Mouse (Mus musculus) CD8-positive naive resting alpha-beta T cell, adult 2 months (primary cell): ENCODE data around the gene Olfr403.
"Not testable (repeated sequence)": the region's sequence is repeated elsewhere in the genome, so short reads cannot be mapped to it uniquely, and the experiment has no call there.

ENCODE experiments used
- DNase-seq, 2 experiments: peaks; one replicate each; pipeline ENCODE4 v3.0.0; 2022; ENCODE audit warnings: low read depth in 2 of 2, low spot score in 2 of 2

Gene Olfr403

GRCm38 (mm10) chr11:74185949-74186348, at the start of gene Olfr403:
TSS of gene Olfr403 (plus strand) at chr11:74186249.
- DNase-seq, result no peak

GRCm38 (mm10) chr11:74140001-74140400, 46.0 kb upstream of the Olfr403 start:
- DNase-seq, result not testable (repeated sequence)

- DNase-seq, result no peak
These were observed 40.2 kb upstream of the Olfr403 start for GRCm38 (mm10) chr11:74145866-74146265.

GRCm38 (mm10) chr11:74153229-74153628, 32.8 kb upstream of the Olfr403 start, which contains the start of gene Olfr402:
TSS of gene Olfr402 (plus strand) at chr11:74153529.
- no peak for DNase-seq

GRCm38 (mm10) chr11:74168771-74169170, 17.3 kb upstream of the Olfr403 start:
- no peak for DNase-seq

- DNase-seq, result no peak
These were observed 2.9 kb upstream of the Olfr403 start for GRCm38 (mm10) chr11:74183168-74183567.

GRCm38 (mm10) chr11:74183745-74184144, 2.3 kb upstream of the Olfr403 start:
- DNase-seq, result no peak

- DNase-seq, result no peak
These were observed 25.2 kb downstream of the Olfr403 start, which contains the start of gene Olfr43 for GRCm38 (mm10) chr11:74211279-74211678. TSS of gene Olfr43 (minus strand) at chr11:74211379.

- DNase-seq, result no peak
These were observed 55.2 kb downstream of the Olfr403 start for GRCm38 (mm10) chr11:74241201-74241600.
